Mouse (Mus musculus) liver, postnatal 0 days (tissue): ENCODE data around the gene Slc41a3. TPM values are rescaled to one million over a fixed set of nuclear protein-coding genes. Genes with fewer than 3 reads are reported as not detected.

Source experiments
- ATAC-seq: fragments of 200-750 bp; cut with Nextera tagmentation; 2 replicates; pipeline ENCODE4 v1.8.0; 2017; ENCODE audit warnings: mild to moderate bottlenecking, moderate library complexity
- DNase-seq: peaks from one replicate; pipeline ENCODE4 v3.0.0-alpha.2; 2016
- H3K27ac ChIP-seq: fragments of 300-500 bp; sonication (generic); 2 replicates; pipeline ENCODE4 v1.5.1; 2014; ENCODE audit warnings: antibody characterized with exemption, moderate library complexity, mild to moderate bottlenecking, low read depth
- H3K27me3 ChIP-seq: fragments of 300-500 bp; sonication (generic); 2 replicates; pipeline ENCODE4 v1.6.1; 2014; ENCODE audit warnings: low read length, control low read depth, mixed read lengths; ENCODE audit not compliant: insufficient read depth
- H3K36me3 ChIP-seq: fragments of 300-500 bp; sonication (generic); replicated peaks from 2 replicates; pipeline ENCODE4 v1.6.1; 2014; ENCODE audit warnings: mild to moderate bottlenecking, control low read depth, low read length, moderate library complexity, mixed read lengths; ENCODE audit not compliant: insufficient read depth
- H3K4me1 ChIP-seq: fragments of 300-500 bp; sonication (generic); 2 replicates; pipeline ENCODE4 v1.6.1; 2014; ENCODE audit warnings: antibody characterized with exemption, mild to moderate bottlenecking, control low read depth; ENCODE audit not compliant: insufficient read depth
- H3K4me2 ChIP-seq: fragments of 300-500 bp; sonication (generic); 2 replicates; pipeline ENCODE4 v1.6.1; 2014; ENCODE audit warnings: low read depth, mild to moderate bottlenecking, low read length, moderate library complexity, mixed read lengths
- H3K4me3 ChIP-seq: fragments of 300-500 bp; sonication (generic); 2 replicates; pipeline ENCODE4 v1.5.1; 2014; ENCODE audit warnings: low read depth, low read length
- H3K9ac ChIP-seq: fragments of 300-500 bp; sonication (generic); replicated peaks from 2 replicates; pipeline ENCODE4 v1.6.1; 2014; ENCODE audit warnings: mild to moderate bottlenecking, moderate library complexity
- H3K9me3 ChIP-seq: fragments of 300-500 bp; sonication (generic); 2 replicates; pipeline ENCODE4 v1.6.1; 2016; ENCODE audit warnings: mild to moderate bottlenecking, control low read depth, low read length, mixed read lengths
- CTCF ChIP-seq: sonication (generic); IDR thresholded peaks from 2 replicates; pipeline ENCODE4 v1.5.1; 2016; ENCODE audit warnings: antibody characterized with exemption, low read depth
- EP300 ChIP-seq: IDR thresholded peaks from 2 replicates; pipeline ENCODE4 v1.6.1; 2016; ENCODE audit warnings: antibody characterized with exemption, low read depth, mild to moderate bottlenecking
- WGBS: fragments of 180-500 bp; shearing (Covaris S2); extraction: QIAGEN DNeasy Blood & Tissue Kit; methylation state at CpG from one replicate; pipeline ENCODE4 v1.1.7; 2014; ENCODE audit not compliant: insufficient replicate concordance; 5-methylcytosine and 5-hydroxymethylcytosine counted together
- polyA plus RNA-seq: library from polyadenylated mRNA; unstranded; fragments of >200 nt; fragmentation: Nextera tagmentation; extraction: Ambion mirVana; gene quantifications from 2 replicates; pipeline ENCODE4 v1.2.1, GENCODE M21; 2015

Slc41a3 gene
- polyA plus RNA-seq, 1 experiment from 2014 or later: 23.4 TPM

DNA sequence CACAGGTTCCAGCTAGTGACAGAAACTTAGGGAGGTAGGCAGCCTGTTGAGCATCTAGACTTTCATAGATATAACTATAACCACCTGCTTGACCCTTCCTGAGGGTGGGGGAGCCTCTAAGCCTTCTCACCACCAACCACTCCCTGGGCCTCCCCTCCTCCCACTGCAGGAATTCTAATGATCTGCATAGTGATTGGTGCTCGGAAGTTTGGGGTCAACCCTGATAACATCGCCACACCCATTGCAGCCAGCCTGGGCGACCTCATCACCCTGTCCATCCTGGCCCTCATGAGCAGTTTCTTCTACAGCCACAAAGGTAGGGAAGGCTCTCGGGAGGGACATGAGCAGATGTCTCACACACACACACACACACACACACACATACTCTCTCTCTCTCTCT lies 30.6 kb downstream of the Slc41a3 start:
- WGBS: 57% methylated on average over 4 of the region's 4 CpGs
- TF ChIP-seq EP300 (no peak), CTCF (no peak)

DNA sequence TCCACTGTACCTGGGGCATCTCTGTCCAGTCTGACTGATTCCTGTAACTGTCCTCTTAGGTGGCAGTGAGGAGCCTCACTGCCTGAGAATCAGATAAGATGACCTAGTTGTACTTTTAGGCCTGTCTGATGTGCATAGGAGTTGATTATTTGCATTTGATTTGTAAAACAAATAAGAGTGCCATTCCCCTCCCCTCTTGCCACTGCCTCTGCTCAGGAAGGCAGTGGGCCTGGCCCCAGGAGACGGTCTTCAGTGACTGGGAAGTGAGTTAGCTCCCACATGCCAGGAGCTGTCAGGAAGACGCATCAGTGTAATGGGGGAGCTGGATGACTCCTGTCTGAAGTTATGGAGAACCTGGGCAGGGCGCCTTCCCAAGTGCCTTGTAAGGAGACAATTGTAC lies 31.1 kb downstream of the Slc41a3 start:
- no peak overlapping the region for H3K4me2 ChIP-seq
- no peaks in the 10 kb centered on the region for H3K4me1 ChIP-seq
- no peak for TF ChIP-seq CTCF
- no peak overlapping the region for H3K4me3 ChIP-seq
- WGBS: 83% methylated on average over 3 of the region's 3 CpGs
- DNase-seq: no peak
- no peak overlapping the region for H3K9ac ChIP-seq
- no peak for ATAC-seq
- peaks cover 62% of the 10 kb centered on the region for H3K36me3 ChIP-seq
- no peak overlapping the region for H3K27ac ChIP-seq
- no peaks in the 10 kb centered on the region for H3K27me3 ChIP-seq
- H3K9me3 ChIP-seq: no peaks in the 10 kb centered on the region

More for the DNA sequence above, 30.6 kb downstream of the Slc41a3 start:
- peaks cover 64% of the 10 kb centered on the region for H3K36me3 ChIP-seq
- H3K4me2 ChIP-seq: no peak overlapping the region
- no peaks in the 10 kb centered on the region for H3K27me3 ChIP-seq
- no peak overlapping the region for H3K9ac ChIP-seq
- no peak overlapping the region for H3K27ac ChIP-seq
- no peaks in the 10 kb centered on the region for H3K4me1 ChIP-seq
- DNase-seq: no peak
- H3K9me3 ChIP-seq: no peaks in the 10 kb centered on the region
- H3K4me3 ChIP-seq: no peak overlapping the region
- no peak for ATAC-seq

DNA sequence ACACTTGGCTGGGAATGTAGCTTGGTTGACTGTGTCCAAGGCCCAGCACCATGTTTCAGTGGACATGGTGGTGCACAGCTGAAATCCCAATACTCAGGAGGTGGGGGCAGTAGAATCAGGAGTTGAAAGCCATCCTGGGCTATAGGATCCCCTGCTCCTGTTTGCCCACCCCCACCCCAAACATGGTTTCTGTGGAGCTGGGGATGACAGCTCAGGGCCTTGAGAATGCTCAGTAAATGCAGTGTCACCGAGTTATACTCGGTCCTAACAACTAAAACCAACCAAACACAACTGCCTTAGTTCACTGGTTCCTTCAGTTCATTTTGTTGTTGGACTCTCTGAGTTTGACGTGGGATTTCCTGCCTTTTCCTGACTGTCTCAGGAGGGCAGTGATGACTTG lies 38.5 kb downstream of the Slc41a3 start:
- H3K4me2 ChIP-seq: no peak overlapping the region
- no peaks in the 10 kb centered on the region for H3K9me3 ChIP-seq
- no peak overlapping the region for H3K9ac ChIP-seq
- no peak for ATAC-seq
- TF ChIP-seq CTCF (no peak), EP300 (no peak)
- H3K36me3 ChIP-seq: peaks cover 41% of the 10 kb centered on the region
- H3K27me3 ChIP-seq: no peaks in the 10 kb centered on the region
- DNase-seq: no peak
- H3K4me3 ChIP-seq: no peak overlapping the region
- 79% methylated on average over 3 of the region's 3 CpGs for WGBS
- no peak overlapping the region for H3K27ac ChIP-seq
- no peaks in the 10 kb centered on the region for H3K4me1 ChIP-seq

DNA sequence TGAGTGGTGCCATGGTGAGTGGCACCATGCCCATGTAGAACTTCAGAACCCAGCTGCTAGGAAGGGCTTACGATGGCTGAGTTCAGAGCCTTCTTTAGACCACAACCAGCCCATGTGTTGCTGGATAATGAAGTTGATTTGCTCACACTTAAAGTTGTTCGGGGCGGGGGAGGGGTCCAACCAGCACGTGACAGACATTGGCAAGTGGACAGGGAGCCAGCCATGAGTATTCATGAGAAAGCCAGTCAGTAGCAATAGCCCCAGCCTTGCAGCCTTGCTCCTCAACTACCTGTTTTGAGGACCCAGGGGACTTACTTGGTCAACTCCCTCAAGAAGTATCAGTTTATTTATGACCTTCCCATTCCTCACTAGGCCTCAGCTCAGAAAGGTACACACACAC lies 40.4 kb downstream of the Slc41a3 start:
- no peak for ATAC-seq
- Histone ChIP-seq H3K36me3 (peaks cover 27% of the 10 kb centered on the region), H3K4me3 (no peak overlapping the region), H3K27me3 (no peaks in the 10 kb centered on the region), H3K9ac (no peak overlapping the region), H3K4me1 (no peaks in the 10 kb centered on the region), H3K9me3 (no peaks in the 10 kb centered on the region), H3K4me2 (no peak overlapping the region), H3K27ac (no peak overlapping the region)
- no peak for TF ChIP-seq CTCF
- TF ChIP-seq EP300: no peak
- 72% methylated on average over 4 of the region's 4 CpGs for WGBS
- no peak for DNase-seq

DNA sequence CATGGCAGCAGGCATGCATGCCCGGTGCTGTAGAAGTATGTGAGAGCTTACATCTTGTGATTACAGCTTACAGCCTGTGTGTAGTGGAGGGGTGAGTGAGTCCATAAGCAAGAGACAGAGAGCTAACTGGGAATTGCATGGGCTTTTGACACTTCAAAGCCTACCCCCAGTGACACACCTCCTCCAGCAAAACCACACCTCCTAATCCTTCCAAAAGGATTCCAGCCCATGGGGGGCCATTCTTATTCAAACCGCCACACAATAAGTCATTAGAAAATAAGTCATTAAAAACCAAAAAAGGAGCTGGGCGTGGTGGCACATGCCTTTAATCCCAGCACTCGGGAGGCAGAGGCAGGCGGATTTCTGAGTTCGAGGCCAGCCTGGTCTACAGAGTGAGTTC lies 43.9 kb downstream of the Slc41a3 start:
- Histone ChIP-seq H3K4me2 (no peak overlapping the region), H3K4me1 (no peaks in the 10 kb centered on the region), H3K36me3 (peaks cover 10% of the 10 kb centered on the region; the same call in 1 of the 2 replicates), H3K27ac (no peak overlapping the region), H3K9ac (no peak overlapping the region), H3K4me3 (no peak overlapping the region), H3K9me3 (no peaks in the 10 kb centered on the region), H3K27me3 (no peaks in the 10 kb centered on the region)
- DNase-seq: no peak
- TF ChIP-seq EP300: no peak
- no peak for TF ChIP-seq CTCF
- no peak for ATAC-seq
- WGBS: 93% methylated on average over 6 of the region's 6 CpGs

DNA sequence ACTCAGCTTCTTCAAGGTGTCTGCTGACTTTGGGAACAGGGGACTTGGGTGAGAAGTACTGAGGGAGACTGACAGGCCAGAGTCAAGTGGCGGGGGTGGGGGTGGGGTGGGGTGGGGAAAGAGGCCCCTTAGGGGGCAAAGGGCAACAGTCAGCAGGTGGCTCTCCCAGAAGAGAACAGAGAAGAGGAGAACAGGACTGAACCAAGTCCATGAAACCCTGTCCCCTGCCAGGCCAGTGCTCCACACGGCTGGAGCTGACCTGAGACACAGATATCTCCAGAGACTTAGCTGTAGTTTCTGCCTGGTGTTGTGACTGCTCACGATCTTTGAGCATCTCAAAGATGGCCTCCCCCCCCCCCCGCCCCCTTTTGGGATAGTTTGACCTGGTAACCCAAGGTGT lies 44.8 kb downstream of the Slc41a3 start:
- no peak for DNase-seq
- H3K4me2 ChIP-seq: no peak overlapping the region
- H3K9ac ChIP-seq: no peak overlapping the region
- peaks cover 9% of the 10 kb centered on the region; the same call in 1 of the 2 replicates for H3K36me3 ChIP-seq
- H3K9me3 ChIP-seq: no peaks in the 10 kb centered on the region
- no peaks in the 10 kb centered on the region for H3K27me3 ChIP-seq
- no peak overlapping the region for H3K4me3 ChIP-seq
- no peak for ATAC-seq
- no peak overlapping the region for H3K27ac ChIP-seq
- no peaks in the 10 kb centered on the region for H3K4me1 ChIP-seq
- TF ChIP-seq CTCF (no peak), EP300 (no peak)
- 46% methylated on average over 4 of the region's 4 CpGs for WGBS

DNA sequence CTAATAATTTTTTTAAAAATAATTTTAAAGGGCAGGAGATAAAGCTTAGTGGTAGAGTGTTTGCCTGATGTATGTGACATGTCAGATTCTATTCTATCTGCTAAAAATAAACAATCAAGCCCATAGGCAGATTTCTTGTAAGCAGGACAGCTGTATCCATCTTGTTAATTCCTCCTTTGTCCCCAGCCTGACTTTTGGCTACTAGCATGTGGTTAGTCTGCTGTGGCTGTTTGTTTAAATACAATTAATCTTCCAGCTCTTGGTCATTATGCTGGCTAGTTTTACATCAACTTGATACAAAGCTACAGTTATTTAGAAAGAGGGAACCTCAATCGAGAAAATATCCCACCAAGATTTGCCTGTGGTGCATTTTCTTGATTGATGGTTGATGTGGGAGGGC lies 46.1 kb downstream of the Slc41a3 start:
- Histone ChIP-seq H3K27ac (no peak overlapping the region), H3K4me2 (no peak overlapping the region), H3K4me1 (no peaks in the 10 kb centered on the region), H3K9me3 (no peaks in the 10 kb centered on the region), H3K4me3 (no peak overlapping the region), H3K27me3 (no peaks in the 10 kb centered on the region), H3K9ac (no peak overlapping the region), H3K36me3 (no peaks in the 10 kb centered on the region)
- no peak for ATAC-seq
- DNase-seq: no peak
- TF ChIP-seq CTCF: no peak
- no peak for TF ChIP-seq EP300
- 55% methylated on average over 1 of the region's 1 CpGs for WGBS
